Mouse (Mus musculus): ENCODE measurements at regions not wholly inside any gene's neighbourhood (a gene's known extent, or its start where the extent isn't known, plus 50 kb on each side); places are given as distances from the start of the nearest gene placed in this dataset.

DNA sequence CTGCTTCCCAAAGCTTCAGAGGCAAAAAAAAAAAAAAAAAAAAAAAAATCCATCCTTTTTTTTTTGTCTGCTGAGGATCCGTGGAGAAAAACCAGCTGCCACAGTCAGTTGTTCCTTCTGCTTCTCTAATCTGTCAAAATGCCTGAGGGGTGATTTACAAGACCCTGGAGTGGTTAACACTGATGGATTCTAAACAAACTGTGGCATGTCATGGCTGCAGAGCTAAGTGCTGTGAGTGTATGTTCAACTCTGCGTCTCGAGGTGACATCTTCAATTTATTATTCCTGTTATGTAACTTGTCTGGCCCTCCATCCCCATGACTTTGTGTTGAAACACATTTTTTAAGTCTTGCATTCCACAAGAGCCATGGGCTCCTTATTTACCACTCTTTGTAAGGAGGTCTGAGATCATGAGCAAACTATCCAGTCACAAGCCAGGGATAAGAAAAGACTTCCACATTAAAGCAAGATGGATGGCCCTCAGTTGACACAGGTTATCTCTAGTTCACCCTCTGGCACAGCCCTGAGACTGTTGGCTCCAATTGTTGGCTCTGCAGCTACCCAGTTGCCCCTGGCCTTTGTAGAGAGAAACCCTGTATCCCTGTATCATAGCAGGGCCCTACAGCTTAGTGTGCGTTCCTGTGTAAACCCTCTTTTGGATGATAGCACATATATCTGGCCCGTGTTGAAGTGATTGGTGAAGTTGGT is 153.6 kb downstream of the Thbs2 start:
- DNase-seq (ENCODE audit: low read depth, low spot score), result no peak

GRCm38 (mm10) chr17:14539651-14540050 is 154.4 kb downstream of the Thbs2 start:
- no peak for DNase-seq (ENCODE audit: low read depth, low spot score)

DNA sequence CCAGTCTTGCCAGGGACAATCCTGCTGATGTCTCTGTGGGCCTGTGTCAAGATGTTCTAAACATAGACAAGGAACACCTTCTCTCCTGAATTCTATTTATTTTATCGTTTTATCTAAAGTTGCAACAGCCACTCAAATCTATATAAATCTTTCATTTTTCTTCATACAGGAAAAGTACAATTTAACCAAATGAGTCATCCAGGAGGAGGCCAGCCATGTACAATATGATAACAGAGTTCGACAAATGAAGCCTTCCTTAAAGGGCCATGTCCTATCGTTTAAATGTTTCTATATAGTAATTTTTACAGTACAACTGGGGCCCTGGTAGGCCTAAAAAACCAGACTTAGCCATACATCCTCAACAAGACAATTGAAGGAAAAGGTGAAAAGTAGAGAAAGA is 154.8 kb downstream of the Thbs2 start:
- DNase-seq (ENCODE audit: low read depth, low spot score), result no peak

GRCm38 (mm10) chr17:14538527-14538926 is 155.5 kb downstream of the Thbs2 start:
- no peak for DNase-seq (ENCODE audit: low read depth, low spot score)

- no peak for DNase-seq (ENCODE audit: low read depth, low spot score)
Observed at GRCm38 (mm10) chr17:14532979-14533314, 161.1 kb downstream of the Thbs2 start.

GRCm38 (mm10) chr17:14532298-14532978 is 161.6 kb downstream of the Thbs2 start:
- no peak for DNase-seq (ENCODE audit: low read depth, low spot score)

- DNase-seq (ENCODE audit: low read depth, low spot score), result no peak
Observed at GRCm38 (mm10) chr17:14531796-14532195, 162.2 kb downstream of the Thbs2 start.

GRCm38 (mm10) chr17:14527691-14528090 is 166.3 kb downstream of the Thbs2 start:
- DNase-seq (ENCODE audit: low read depth, low spot score), result no peak

- DNase-seq (ENCODE audit: low read depth, low spot score), result no peak
Observed at GRCm38 (mm10) chr17:14525255-14525654, 168.8 kb downstream of the Thbs2 start.

DNA sequence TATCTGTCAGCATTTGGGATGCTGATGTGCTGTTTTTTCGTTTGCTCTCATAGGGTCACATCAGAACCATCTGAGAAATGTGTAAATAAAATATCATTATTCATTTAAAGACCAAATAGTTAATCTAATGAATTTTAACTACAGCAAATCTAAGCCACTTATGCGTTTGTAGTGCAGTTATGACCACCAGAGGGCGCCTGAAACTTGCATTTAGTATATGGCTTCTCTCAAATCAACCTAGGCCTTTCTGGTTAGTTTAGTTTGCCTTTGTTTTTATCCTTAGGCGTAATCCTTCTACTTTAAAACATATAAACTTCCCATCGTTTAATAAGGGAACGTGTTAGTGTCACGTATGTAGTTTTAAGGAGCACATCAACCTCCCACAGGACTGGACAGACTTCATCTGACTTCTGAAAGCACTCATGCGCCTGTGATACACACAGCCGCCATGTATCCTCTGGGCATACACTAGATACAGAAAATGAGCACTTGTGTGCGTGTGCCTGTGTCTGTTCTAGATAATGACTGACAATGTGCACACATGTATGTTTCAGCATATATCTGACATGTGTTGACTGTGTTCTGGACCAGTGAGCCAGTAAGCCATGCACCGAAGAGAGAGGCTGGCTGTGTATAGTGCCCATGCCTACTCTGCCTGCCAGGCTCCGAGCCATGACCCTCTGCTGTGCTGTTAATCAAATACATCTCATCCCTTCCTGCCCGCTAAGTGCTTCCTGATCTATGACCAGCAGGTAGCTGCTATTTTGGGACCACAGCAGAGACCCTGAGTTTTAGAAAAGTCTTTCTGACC is 169.4 kb downstream of the Thbs2 start:
- DNase-seq (ENCODE audit: low read depth, low spot score), result no peak

DNA sequence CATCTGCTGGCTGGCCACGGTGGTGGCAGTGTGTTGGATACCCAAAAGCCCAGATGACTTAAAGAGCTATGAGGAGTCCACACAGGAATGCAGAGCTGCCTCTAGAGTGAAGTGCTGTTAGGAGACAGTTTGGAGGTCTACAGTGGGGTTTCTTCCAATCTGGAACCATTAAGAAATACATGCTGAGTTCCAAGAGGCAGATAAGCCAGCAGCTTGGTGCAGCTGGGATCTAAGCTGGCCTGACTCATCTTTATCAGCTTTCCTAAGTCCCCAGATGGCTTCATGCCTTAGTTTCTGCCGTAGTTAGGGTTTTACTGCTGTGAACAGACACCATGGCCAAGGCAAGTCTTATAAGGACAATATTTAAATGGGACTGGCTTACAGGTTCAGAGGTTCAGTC is 172.0 kb downstream of the Thbs2 start:
- DNase-seq (ENCODE audit: low read depth, low spot score), result no peak

GRCm38 (mm10) chr17:14520565-14520964 is 173.5 kb downstream of the Thbs2 start:
- DNase-seq (ENCODE audit: low read depth, low spot score), result peak; percentile 31

- DNase-seq (ENCODE audit: low read depth, low spot score), result no peak
Observed at GRCm38 (mm10) chr17:14519367-14519766, 174.7 kb downstream of the Thbs2 start.

DNA sequence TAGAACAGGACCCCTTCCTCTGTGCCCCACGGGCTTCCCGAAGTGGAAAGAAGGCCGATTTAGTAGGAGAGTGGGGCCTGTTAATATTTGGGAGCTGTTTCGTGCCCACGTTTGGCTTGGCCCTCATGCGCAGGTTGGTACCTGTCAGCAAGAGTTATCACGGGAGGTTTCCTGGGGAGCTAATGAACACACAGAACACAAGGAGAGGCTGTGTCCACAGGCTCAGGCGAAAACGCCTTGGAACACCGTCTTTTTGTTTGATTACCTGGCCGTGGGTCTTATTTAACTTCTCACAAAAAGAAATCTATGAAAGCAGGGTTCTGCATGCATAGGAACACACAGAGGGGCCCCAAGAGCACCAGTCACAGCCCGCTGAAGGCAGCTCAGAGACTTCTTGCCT is 175.8 kb downstream of the Thbs2 start:
- no peak for DNase-seq (ENCODE audit: low read depth, low spot score)

DNA sequence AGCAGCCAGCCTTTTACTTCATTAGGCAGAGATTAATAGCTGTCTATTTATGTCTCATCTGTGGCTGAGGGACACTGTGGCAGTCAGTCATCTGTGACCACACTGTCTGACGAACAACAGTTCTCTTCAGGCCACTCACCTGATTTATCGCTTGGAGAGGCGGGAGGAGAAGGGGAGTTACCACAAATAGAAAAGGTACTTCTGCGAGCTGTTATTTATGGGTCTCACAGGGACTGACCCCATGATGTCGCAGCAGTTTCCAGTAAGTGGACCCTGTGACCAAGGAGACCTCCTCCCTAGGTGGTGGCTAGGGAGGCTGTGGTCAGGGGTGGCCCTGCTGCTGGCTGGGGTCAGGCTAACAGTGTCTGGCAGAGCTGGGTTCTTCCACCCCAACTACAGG is 176.7 kb downstream of the Thbs2 start:
- no peak for DNase-seq (ENCODE audit: low read depth, low spot score)

DNA sequence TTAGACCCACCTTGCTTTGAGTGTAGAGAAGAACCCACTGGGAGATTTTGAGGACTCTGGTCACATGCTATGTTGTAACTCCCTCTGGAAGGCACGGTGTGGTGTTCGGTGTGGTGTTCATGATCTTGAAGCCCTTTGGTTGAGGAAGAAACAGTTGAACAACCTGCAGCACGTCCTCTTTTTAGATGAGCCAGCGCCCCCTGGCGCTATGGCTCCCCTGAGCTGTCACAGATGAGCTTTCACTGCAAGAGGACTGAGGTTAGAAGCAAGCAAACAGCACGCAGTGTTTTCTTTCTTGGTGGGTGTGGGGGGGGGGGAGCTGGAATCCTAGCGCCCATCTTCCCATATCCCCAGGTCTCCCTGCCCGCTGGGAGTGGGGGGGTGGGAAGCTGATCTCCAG is 177.9 kb downstream of the Thbs2 start:
- DNase-seq (ENCODE audit: low read depth, low spot score), result peak; percentile 11

- no peak for DNase-seq (ENCODE audit: low read depth, low spot score)
Observed at GRCm38 (mm10) chr17:14513454-14513853, 180.6 kb downstream of the Thbs2 start.

- DNase-seq (ENCODE audit: low read depth, low spot score), result no peak
Observed at GRCm38 (mm10) chr17:14510486-14510885, 183.5 kb downstream of the Thbs2 start.

- no peak for DNase-seq (ENCODE audit: low read depth, low spot score)
Observed at GRCm38 (mm10) chr17:14507111-14507510, 186.9 kb downstream of the Thbs2 start.

DNA sequence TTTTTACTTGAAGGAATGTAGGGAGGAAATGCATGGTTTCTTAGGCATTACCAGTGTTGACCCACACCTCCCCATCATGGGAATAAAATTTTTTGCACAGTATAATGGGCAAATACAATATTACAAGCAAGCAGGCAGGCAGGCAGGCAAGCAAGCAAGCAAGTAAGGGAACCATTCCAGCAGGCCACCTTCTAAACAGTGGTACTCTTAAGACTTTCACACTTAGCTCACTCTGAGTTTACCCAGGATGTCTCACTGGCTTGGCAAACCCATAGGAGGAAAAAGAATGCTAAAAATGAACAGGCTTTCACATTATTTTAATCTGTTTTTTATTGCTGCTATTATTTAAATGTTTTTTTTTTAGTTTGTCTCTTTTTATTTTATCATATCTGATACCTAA is 187.9 kb downstream of the Thbs2 start:
- no peak for DNase-seq (ENCODE audit: low read depth, low spot score)

DNA sequence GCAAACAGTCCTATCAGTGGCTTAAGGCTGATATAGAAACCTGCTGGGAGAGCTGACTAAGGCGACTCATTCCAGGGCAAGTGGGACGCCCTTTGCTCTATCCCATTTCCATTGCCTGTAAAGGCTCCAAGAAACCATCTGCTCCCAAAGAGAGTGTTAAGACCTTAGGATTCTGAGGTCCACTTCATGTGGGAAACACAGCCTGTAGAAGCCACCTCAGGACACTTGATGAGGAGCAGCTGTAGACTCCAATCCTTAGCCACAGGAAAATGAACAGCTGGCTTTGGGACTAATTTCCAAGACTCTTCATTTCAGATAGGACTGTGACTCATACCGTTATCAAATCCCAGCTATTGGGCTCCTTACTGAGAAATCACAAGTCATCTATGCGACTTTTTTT is 188.6 kb downstream of the Thbs2 start:
- DNase-seq (ENCODE audit: low read depth, low spot score), result no peak

DNA sequence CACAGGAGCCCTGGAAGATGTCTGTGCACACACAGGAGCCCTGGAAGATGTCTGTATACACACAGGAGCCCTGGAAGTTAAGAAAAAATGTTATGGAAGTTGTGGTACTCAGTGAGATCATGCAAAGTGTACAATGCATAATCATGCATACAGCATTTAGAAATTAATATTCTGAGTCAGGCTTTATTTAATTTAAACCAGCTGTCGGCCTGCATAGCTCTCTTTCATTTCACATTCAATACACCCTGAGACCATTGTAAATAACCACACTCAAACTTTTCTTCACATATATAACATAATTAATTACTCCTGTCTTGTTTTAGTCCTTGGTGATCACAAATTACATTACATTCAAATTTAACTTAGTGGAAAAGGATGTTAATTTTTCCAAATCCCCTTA is 190.4 kb downstream of the Thbs2 start:
- no peak for DNase-seq (ENCODE audit: low read depth, low spot score)

DNA sequence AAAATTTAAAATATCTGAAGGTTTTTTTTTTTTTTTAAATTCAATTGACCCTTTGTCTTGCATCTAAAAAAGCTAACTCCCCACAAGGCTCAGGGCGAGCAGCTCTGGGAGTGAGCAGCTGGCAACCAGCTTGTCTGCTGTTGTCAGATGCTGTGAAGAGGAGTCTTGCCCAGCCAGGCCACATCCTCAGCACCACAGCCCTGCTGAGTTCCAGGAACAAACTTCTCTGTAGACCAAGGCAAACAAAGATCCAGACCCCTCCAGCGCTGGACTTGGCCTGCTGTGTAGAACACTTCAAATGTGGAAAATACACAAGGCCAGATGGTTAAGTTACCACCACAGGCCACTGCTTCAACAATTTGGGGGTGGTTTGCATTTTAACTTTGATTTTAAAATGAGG is 192.7 kb downstream of the Thbs2 start:
- no peak for DNase-seq (ENCODE audit: low read depth, low spot score)

All from WW6 (cell line).